ENCODE assay signal across 13 mouse cellular contexts in the genomic region with DNA sequence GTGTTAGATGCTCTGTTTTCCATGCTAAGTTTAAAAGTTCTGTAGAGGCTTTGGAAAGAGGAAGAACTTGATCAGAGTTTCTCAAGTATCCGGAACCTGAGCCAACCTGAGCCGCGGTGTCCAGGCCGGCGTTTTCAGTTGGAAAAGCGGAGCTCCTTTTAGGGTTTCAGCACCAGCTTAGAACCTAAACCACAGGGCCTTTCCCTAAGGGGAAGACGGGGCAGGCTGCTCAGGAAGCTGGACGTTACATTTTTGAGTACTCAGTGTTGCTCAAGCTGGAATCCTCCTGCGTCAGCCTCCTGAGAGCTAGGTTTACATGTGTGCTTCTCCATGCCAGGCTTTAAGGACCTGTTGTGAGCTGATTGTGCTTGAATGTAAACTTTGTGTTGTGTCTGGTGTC. TPM values are rescaled to one million over a fixed set of nuclear protein-coding genes. Genes with fewer than 3 reads are reported as not detected.
"Had no signal": no experiment of that assay in that cellular context is flagged by ENCODE, and none has a peak within 500 bp of the region (broad histone marks: within the 10 kb centered on the region; RNA-seq: fewer than 3 reads in every experiment).

No protein-coding gene starts in this region.

- ATAC-seq: intestine, postnatal 0 days; midbrain, embryonic 13.5 days had no signal

- H3K4me2 ChIP-seq: lung, embryonic 14.5 days; midbrain, embryonic 13.5 days; neural tube, embryonic 12.5 days had no signal

- H3K9ac ChIP-seq: lung, embryonic 14.5 days; midbrain, embryonic 13.5 days; neural tube, embryonic 12.5 days had no signal

- DNase-seq: kidney, adult 8-10 months; kidney, postnatal 25 days; liver, embryonic 13.5 days; lung, embryonic 14.5 days; lung, postnatal 14 days; thymus, postnatal 14 days had no signal

- H3K27ac ChIP-seq: left cerebral cortex, adult 2 months; liver, embryonic 13.5 days; midbrain, embryonic 13.5 days; neural tube, embryonic 12.5 days; stomach, postnatal 0 days had no signal

- H3K9me3 ChIP-seq: liver, embryonic 13.5 days; midbrain, embryonic 13.5 days; neural tube, embryonic 12.5 days had no signal

- H3K4me3 ChIP-seq: left cerebral cortex, adult 2 months; midbrain, embryonic 13.5 days; neural tube, embryonic 12.5 days had no signal

- H3K27me3 ChIP-seq: liver, embryonic 13.5 days; midbrain, embryonic 13.5 days; neural tube, embryonic 12.5 days had no signal

RNA-seq across cellular contexts. Expression of a gene that starts 49.4 kb away (rescaled TPM):
- total RNA-seq: monocyte, adult 5-6 weeks; neutrophil, adult 5-6 weeks had no signal
- polyA plus RNA-seq: liver, embryonic 13.5 days had no signal
